Mouse (Mus musculus) lung, postnatal 0 days (tissue): ENCODE data around the gene Pex19. TPM values are rescaled to one million over a fixed set of nuclear protein-coding genes. Genes with fewer than 3 reads are reported as not detected.

Experiments used
- ATAC-seq: fragments of 200-750 bp; cut with Nextera tagmentation; 2 replicates; pipeline ENCODE4 v1.8.0; 2017; ENCODE audit warnings: moderate library complexity
- DNase-seq: peaks from one replicate; pipeline ENCODE4 v3.0.0-alpha.2; 2016; ENCODE audit warnings: low spot score
- H3K27ac ChIP-seq: fragments of 300-500 bp; sonication (generic); 2 replicates; pipeline ENCODE4 v1.5.1; 2014; ENCODE audit warnings: antibody characterized with exemption, mild to moderate bottlenecking, low read length, mixed read lengths
- H3K27me3 ChIP-seq: fragments of 300-500 bp; sonication (generic); replicated peaks from 2 replicates; pipeline ENCODE4 v1.6.1; 2014; ENCODE audit warnings: low read length, mixed read lengths; ENCODE audit not compliant: insufficient read depth
- H3K36me3 ChIP-seq: fragments of 300-500 bp; sonication (generic); 2 replicates; pipeline ENCODE4 v1.6.1; 2014; ENCODE audit warnings: low read length, mixed read lengths; ENCODE audit not compliant: insufficient read depth
- H3K4me1 ChIP-seq: fragments of 300-500 bp; sonication (generic); 2 replicates; pipeline ENCODE4 v1.6.1; 2014; ENCODE audit warnings: antibody characterized with exemption, low read depth, low read length, mixed read lengths; ENCODE audit not compliant: insufficient read depth
- H3K4me2 ChIP-seq: fragments of 300-500 bp; sonication (generic); replicated peaks from 2 replicates; pipeline ENCODE4 v1.6.1; 2014; ENCODE audit warnings: low read depth, mild to moderate bottlenecking, low read length, moderate library complexity, mixed read lengths
- H3K4me3 ChIP-seq: fragments of 300-500 bp; sonication (generic); 2 replicates; pipeline ENCODE4 v1.5.1; 2014; ENCODE audit warnings: low read depth, low read length
- H3K9ac ChIP-seq: fragments of 300-500 bp; sonication (generic); replicated peaks from 2 replicates; pipeline ENCODE4 v1.6.1; 2014; ENCODE audit warnings: low read depth, mild to moderate bottlenecking
- H3K9me3 ChIP-seq: fragments of 300-500 bp; sonication (generic); 2 replicates; pipeline ENCODE4 v1.6.1; 2016; ENCODE audit warnings: low read length, mixed read lengths
- CTCF ChIP-seq: IDR thresholded peaks from 2 replicates; pipeline ENCODE4 v1.5.1; 2016; ENCODE audit warnings: antibody characterized with exemption, mild to moderate bottlenecking
- EP300 ChIP-seq: IDR thresholded peaks from 2 replicates; pipeline ENCODE4 v1.6.1; 2016; ENCODE audit warnings: antibody characterized with exemption, mild to moderate bottlenecking, control low read depth
- WGBS: fragments of 180-500 bp; shearing (Covaris S2); extraction: QIAGEN DNeasy Blood & Tissue Kit; methylation state at CpG from one replicate; pipeline ENCODE4 v1.1.7; 2014; 5-methylcytosine and 5-hydroxymethylcytosine counted together
- polyA plus RNA-seq: library from polyadenylated mRNA; unstranded; fragments of >200 nt; fragmentation: Nextera tagmentation; extraction: Ambion mirVana; gene quantifications from 2 replicates; pipeline ENCODE4 v1.2.1, GENCODE M21; 2015

Gene Pex19
- polyA plus RNA-seq, 1 experiment from 2014 or later: 74.5 TPM

- peaks cover 79% of the 10 kb centered on the region for H3K36me3 ChIP-seq
- H3K4me1 ChIP-seq: no peaks in the 10 kb centered on the region
- no peak overlapping the region for H3K27ac ChIP-seq
- H3K9ac ChIP-seq: no peak overlapping the region
- H3K27me3 ChIP-seq: no peaks in the 10 kb centered on the region
- H3K9me3 ChIP-seq: no peaks in the 10 kb centered on the region
- ATAC-seq: no peak
- TF ChIP-seq EP300: no peak
- no peak for TF ChIP-seq CTCF
- H3K4me2 ChIP-seq: no peak overlapping the region
- no peak overlapping the region for H3K4me3 ChIP-seq
- 90% methylated on average over 5 of the region's 5 CpGs for WGBS
- no peak for DNase-seq
Observed at GRCm38 (mm10) chr1:172116948-172117347, 9.6 kb upstream of the Pex19 start.

GRCm38 (mm10) chr1:172119100-172119499 lies 7.5 kb upstream of the Pex19 start:
- TF ChIP-seq CTCF (no peak), EP300 (no peak)
- no peak overlapping the region for H3K4me3 ChIP-seq
- DNase-seq: no peak
- H3K27me3 ChIP-seq: no peaks in the 10 kb centered on the region
- no peak overlapping the region for H3K27ac ChIP-seq
- no peaks in the 10 kb centered on the region for H3K9me3 ChIP-seq
- H3K4me1 ChIP-seq: no peaks in the 10 kb centered on the region
- no peak overlapping the region for H3K9ac ChIP-seq
- no peak for ATAC-seq
- peaks cover 60% of the 10 kb centered on the region for H3K36me3 ChIP-seq
- H3K4me2 ChIP-seq: no peak overlapping the region
- WGBS: 71% methylated on average over 6 of the region's 6 CpGs

GRCm38 (mm10) chr1:172119720-172120119 lies 6.8 kb upstream of the Pex19 start:
- no peaks in the 10 kb centered on the region for H3K4me1 ChIP-seq
- H3K36me3 ChIP-seq: peaks cover 54% of the 10 kb centered on the region
- ATAC-seq (peak; percentile 59), DNase-seq (peak; percentile 82)
- TF ChIP-seq EP300 (no peak), CTCF (peak; percentile 86)
- no peak overlapping the region for H3K27ac ChIP-seq
- H3K9ac ChIP-seq: no peak overlapping the region
- no peak overlapping the region for H3K4me3 ChIP-seq
- no peaks in the 10 kb centered on the region for H3K9me3 ChIP-seq
- WGBS: 33% methylated on average over 3 of the region's 3 CpGs
- no peaks in the 10 kb centered on the region for H3K27me3 ChIP-seq
- no peak overlapping the region for H3K4me2 ChIP-seq

GRCm38 (mm10) chr1:172122671-172123070 lies 3.9 kb upstream of the Pex19 start:
- TF ChIP-seq EP300 (no peak), CTCF (no peak)
- Histone ChIP-seq H3K36me3 (peaks cover 31% of the 10 kb centered on the region), H3K27me3 (no peaks in the 10 kb centered on the region)

GRCm38 (mm10) chr1:172124572-172124971 lies 2.0 kb upstream of the Pex19 start:
- Histone ChIP-seq H3K4me3 (no peak overlapping the region), H3K27me3 (no peaks in the 10 kb centered on the region), H3K9ac (no peak overlapping the region), H3K9me3 (no peaks in the 10 kb centered on the region), H3K4me2 (no peak overlapping the region), H3K36me3 (peaks cover 13% of the 10 kb centered on the region), H3K4me1 (peaks cover 11% of the 10 kb centered on the region; the same call in 1 of the 2 replicates), H3K27ac (no peak overlapping the region)
- TF ChIP-seq EP300 (no peak), CTCF (no peak)
- no peak for ATAC-seq
- no peak for DNase-seq
- WGBS: 79% methylated on average over 6 of the region's 6 CpGs

More at GRCm38 (mm10) chr1:172122671-172123070, 3.9 kb upstream of the Pex19 start:
- no peak overlapping the region for H3K9ac ChIP-seq
- peaks cover 10% of the 10 kb centered on the region; the same call in 1 of the 2 replicates for H3K4me1 ChIP-seq
- H3K9me3 ChIP-seq: no peaks in the 10 kb centered on the region
- no peak for ATAC-seq
- H3K4me2 ChIP-seq: no peak overlapping the region
- WGBS: 78% methylated on average over 2 of the region's 2 CpGs
- H3K4me3 ChIP-seq: no peak overlapping the region
- no peak for DNase-seq
- H3K27ac ChIP-seq: no peak overlapping the region

GRCm38 (mm10) chr1:172127487-172127886 lies 932 bp downstream of the Pex19 start:
- ATAC-seq (no peak), DNase-seq (no peak)
- WGBS: 15% methylated on average over 5 of the region's 5 CpGs

GRCm38 (mm10) chr1:172128563-172128962 lies 2.0 kb downstream of the Pex19 start:
- Histone ChIP-seq H3K9me3 (no peaks in the 10 kb centered on the region), H3K36me3 (peaks cover 21% of the 10 kb centered on the region), H3K4me3 (no peak overlapping the region), H3K4me1 (peaks cover 11% of the 10 kb centered on the region; the same call in 1 of the 2 replicates), H3K9ac (no peak overlapping the region), H3K27ac (no peak overlapping the region), H3K27me3 (no peaks in the 10 kb centered on the region), H3K4me2 (no peak overlapping the region)
- ATAC-seq: no peak
- no peak for DNase-seq
- 90% methylated on average over 15 of the region's 15 CpGs for WGBS
- TF ChIP-seq CTCF (no peak), EP300 (no peak)

More at GRCm38 (mm10) chr1:172127487-172127886, 932 bp downstream of the Pex19 start:
- no peaks in the 10 kb centered on the region for H3K27me3 ChIP-seq
- TF ChIP-seq EP300: no peak
- TF ChIP-seq CTCF: no peak
- peak overlapping the region; percentile 75 for H3K4me2 ChIP-seq
- peak overlapping the region; percentile 92 for H3K9ac ChIP-seq
- peaks cover 13% of the 10 kb centered on the region for H3K36me3 ChIP-seq
- H3K4me1 ChIP-seq: peaks cover 11% of the 10 kb centered on the region; the same call in 1 of the 2 replicates
- H3K27ac ChIP-seq: no peak overlapping the region
- no peaks in the 10 kb centered on the region for H3K9me3 ChIP-seq
- peak overlapping the region; percentile 69 for H3K4me3 ChIP-seq
